Mouse (Mus musculus) liver, embryonic 16.5 days (tissue): ENCODE results near the gene Olfr1016. TPM values are rescaled to one million over a fixed set of nuclear protein-coding genes. Genes with fewer than 3 reads are reported as not detected.

Source experiments
- ATAC-seq: fragments of 200-750 bp; cut with Nextera tagmentation; 2 replicates; pipeline ENCODE4 v1.8.0; 2017; ENCODE audit warnings: low read depth, mild to moderate bottlenecking, moderate number of reproducible peaks, moderate library complexity
- H3K27ac ChIP-seq: fragments of 300-500 bp; sonication (generic); 2 replicates; pipeline ENCODE4 v1.5.1; 2014; ENCODE audit warnings: mild to moderate bottlenecking, low read length
- H3K27me3 ChIP-seq: fragments of 300-500 bp; sonication (generic); 2 replicates; pipeline ENCODE4 v1.6.1; 2014; ENCODE audit warnings: low read depth, low read length, mixed read lengths; ENCODE audit not compliant: control insufficient read depth, insufficient read depth
- H3K36me3 ChIP-seq: fragments of 300-500 bp; sonication (generic); 2 replicates; pipeline ENCODE4 v1.6.1; 2014; ENCODE audit warnings: mild to moderate bottlenecking; ENCODE audit not compliant: control insufficient read depth, insufficient read depth
- H3K4me1 ChIP-seq: fragments of 300-500 bp; sonication (generic); 2 replicates; pipeline ENCODE4 v1.6.1; 2014; ENCODE audit warnings: low read depth, low read length, mixed read lengths; ENCODE audit not compliant: control insufficient read depth
- H3K4me2 ChIP-seq: fragments of 300-500 bp; sonication (generic); 2 replicates; pipeline ENCODE4 v1.6.1; 2014; ENCODE audit warnings: low read depth, low read length, mixed read lengths
- H3K4me3 ChIP-seq: fragments of 300-500 bp; sonication (generic); 2 replicates; pipeline ENCODE4 v1.5.1; 2014; ENCODE audit warnings: low read depth, mild to moderate bottlenecking, low read length
- H3K9ac ChIP-seq: fragments of 300-500 bp; sonication (generic); 2 replicates; pipeline ENCODE4 v1.6.1; 2014; ENCODE audit warnings: low read depth, low read length
- H3K9me3 ChIP-seq: fragments of 300-500 bp; sonication (generic); replicated peaks from 2 replicates; pipeline ENCODE4 v1.6.1; 2016; ENCODE audit warnings: low read length; ENCODE audit not compliant: control insufficient read depth
- WGBS: fragments of 180-500 bp; shearing (Covaris S2); extraction: QIAGEN DNeasy Blood & Tissue Kit; methylation state at CpG from one replicate; pipeline ENCODE4 v1.1.7; 2014; ENCODE audit not compliant: insufficient replicate concordance; 5-methylcytosine and 5-hydroxymethylcytosine counted together
- polyA plus RNA-seq: library from polyadenylated mRNA; unstranded; fragments of >200 nt; fragmentation: Nextera tagmentation; extraction: Ambion mirVana; gene quantifications from 2 replicates; pipeline ENCODE4 v1.2.1, GENCODE M21; 2015

Gene Olfr1016
- polyA plus RNA-seq, result not detected in 2 replicates

GRCm38 (mm10) chr2:85802444-85802843 lies at the start of gene Olfr1016:
Olfr1016 (minus strand) TSS chr2:85802544.
- Histone ChIP-seq H3K27ac (no peak within 1 kb of the TSS), H3K4me3 (no peak within 1 kb of the TSS), H3K9ac (no peak within 1 kb of the TSS), H3K9me3 (no peaks in the 10 kb centered on the region), H3K27me3 (no peaks in the 10 kb centered on the region), H3K36me3 (no peaks in the 10 kb centered on the region), H3K4me2 (no peak within 1 kb of the TSS), H3K4me1 (no peaks in the 10 kb centered on the region)
- 59% methylated on average over 2 of the region's 2 CpGs for WGBS
- ATAC-seq, result no peak

GRCm38 (mm10) chr2:85846730-85847129 lies 44.4 kb upstream of the Olfr1016 start, which contains the start of gene Olfr1020:
Olfr1020 (plus strand) TSS chr2:85847030.
- no peak for ATAC-seq
- no peak within 1 kb of the TSS for H3K9ac ChIP-seq
- H3K27ac ChIP-seq, result no peak within 1 kb of the TSS
- no peak within 1 kb of the TSS for H3K4me2 ChIP-seq
- H3K27me3 ChIP-seq, result no peaks in the 10 kb centered on the region
- no peak within 1 kb of the TSS for H3K4me3 ChIP-seq
- WGBS, result 57% methylated on average over 1 of the region's 1 CpGs
- H3K9me3 ChIP-seq, result no peaks in the 10 kb centered on the region
- no peaks in the 10 kb centered on the region for H3K36me3 ChIP-seq
- no peaks in the 10 kb centered on the region for H3K4me1 ChIP-seq

GRCm38 (mm10) chr2:85845383-85845782 lies 43.0 kb upstream of the Olfr1016 start, which contains the start of gene Olfr1019:
Olfr1019 (minus strand) TSS chr2:85845483.
- Histone ChIP-seq H3K4me1 (no peaks in the 10 kb centered on the region), H3K36me3 (no peaks in the 10 kb centered on the region), H3K9ac (no peak within 1 kb of the TSS), H3K4me3 (no peak within 1 kb of the TSS), H3K9me3 (no peaks in the 10 kb centered on the region), H3K27me3 (no peaks in the 10 kb centered on the region), H3K4me2 (no peak within 1 kb of the TSS), H3K27ac (no peak within 1 kb of the TSS)
- no peak for ATAC-seq

- no peaks in the 10 kb centered on the region for H3K9me3 ChIP-seq
- H3K4me1 ChIP-seq, result no peaks in the 10 kb centered on the region
- no peak within 1 kb of the TSS for H3K4me2 ChIP-seq
- no peak within 1 kb of the TSS for H3K27ac ChIP-seq
- ATAC-seq, result no peak
- H3K4me3 ChIP-seq, result no peak within 1 kb of the TSS
- H3K27me3 ChIP-seq, result no peaks in the 10 kb centered on the region
- no peaks in the 10 kb centered on the region for H3K36me3 ChIP-seq
- H3K9ac ChIP-seq, result no peak within 1 kb of the TSS
These were observed 15.8 kb upstream of the Olfr1016 start, which contains the start of gene Olfr1018 for GRCm38 (mm10) chr2:85818179-85818578. Olfr1018 (plus strand) TSS chr2:85818479.

GRCm38 (mm10) chr2:85804501-85804900 lies 2.2 kb upstream of the Olfr1016 start:
- Histone ChIP-seq H3K9me3 (no peaks in the 10 kb centered on the region), H3K4me2 (no peak overlapping the region), H3K36me3 (no peaks in the 10 kb centered on the region), H3K9ac (no peak overlapping the region), H3K27ac (no peak overlapping the region), H3K4me3 (no peak overlapping the region), H3K27me3 (no peaks in the 10 kb centered on the region), H3K4me1 (no peaks in the 10 kb centered on the region)
- ATAC-seq, result no peak
- WGBS, result 63% methylated on average over 4 of the region's 4 CpGs

GRCm38 (mm10) chr2:85792331-85792730 lies 10.0 kb downstream of the Olfr1016 start:
- WGBS, result 52% methylated on average over 2 of the region's 2 CpGs

GRCm38 (mm10) chr2:85781717-85782116 lies 20.6 kb downstream of the Olfr1016 start, which contains the start of gene Olfr1015:
Olfr1015 (plus strand) TSS chr2:85782017.
- Histone ChIP-seq H3K9me3 (no peaks in the 10 kb centered on the region), H3K4me2 (no peak within 1 kb of the TSS), H3K36me3 (no peaks in the 10 kb centered on the region), H3K4me1 (no peaks in the 10 kb centered on the region), H3K9ac (no peak within 1 kb of the TSS), H3K4me3 (no peak within 1 kb of the TSS), H3K27me3 (no peaks in the 10 kb centered on the region), H3K27ac (no peak within 1 kb of the TSS)
- ATAC-seq, result no peak

More at GRCm38 (mm10) chr2:85792331-85792730, 10.0 kb downstream of the Olfr1016 start:
- ATAC-seq, result no peak
- no peak overlapping the region for H3K4me3 ChIP-seq
- no peaks in the 10 kb centered on the region for H3K36me3 ChIP-seq
- H3K9me3 ChIP-seq, result no peaks in the 10 kb centered on the region
- H3K27ac ChIP-seq, result no peak overlapping the region
- no peak overlapping the region for H3K4me2 ChIP-seq
- H3K4me1 ChIP-seq, result no peaks in the 10 kb centered on the region
- no peak overlapping the region for H3K9ac ChIP-seq
- H3K27me3 ChIP-seq, result no peaks in the 10 kb centered on the region

GRCm38 (mm10) chr2:85772413-85772812 lies 29.9 kb downstream of the Olfr1016 start, which contains the start of gene Olfr1014:
Olfr1014 (plus strand) TSS chr2:85772713.
- no peak within 1 kb of the TSS for H3K9ac ChIP-seq
- H3K36me3 ChIP-seq, result no peaks in the 10 kb centered on the region
- no peaks in the 10 kb centered on the region for H3K4me1 ChIP-seq
- no peaks in the 10 kb centered on the region for H3K27me3 ChIP-seq
- H3K27ac ChIP-seq, result no peak within 1 kb of the TSS
- H3K9me3 ChIP-seq, result no peaks in the 10 kb centered on the region
- no peak for ATAC-seq
- H3K4me2 ChIP-seq, result no peak within 1 kb of the TSS
- no peak within 1 kb of the TSS for H3K4me3 ChIP-seq

GRCm38 (mm10) chr2:85766798-85767197 lies 35.5 kb downstream of the Olfr1016 start, which contains the start of gene Olfr1013:
Olfr1013 (plus strand) TSS chr2:85767098.
- no peaks in the 10 kb centered on the region for H3K4me1 ChIP-seq
- H3K9ac ChIP-seq, result no peak within 1 kb of the TSS
- no peak within 1 kb of the TSS for H3K4me2 ChIP-seq
- no peaks in the 10 kb centered on the region for H3K36me3 ChIP-seq
- no peaks in the 10 kb centered on the region for H3K27me3 ChIP-seq
- ATAC-seq, result no peak
- H3K27ac ChIP-seq, result no peak within 1 kb of the TSS
- no peak within 1 kb of the TSS for H3K4me3 ChIP-seq
- H3K9me3 ChIP-seq, result no peaks in the 10 kb centered on the region
